Mouse (Mus musculus) MEL-GATA-1-ER (cell line): ENCODE results near the gene Klk7.

ENCODE experiments used
- DNase-seq: peaks from one replicate; pipeline ENCODE4 v3.0.0-alpha.2; 2012; ENCODE audit warnings: low read depth; ENCODE audit errors: extremely low read depth

Gene Klk7

DNA sequence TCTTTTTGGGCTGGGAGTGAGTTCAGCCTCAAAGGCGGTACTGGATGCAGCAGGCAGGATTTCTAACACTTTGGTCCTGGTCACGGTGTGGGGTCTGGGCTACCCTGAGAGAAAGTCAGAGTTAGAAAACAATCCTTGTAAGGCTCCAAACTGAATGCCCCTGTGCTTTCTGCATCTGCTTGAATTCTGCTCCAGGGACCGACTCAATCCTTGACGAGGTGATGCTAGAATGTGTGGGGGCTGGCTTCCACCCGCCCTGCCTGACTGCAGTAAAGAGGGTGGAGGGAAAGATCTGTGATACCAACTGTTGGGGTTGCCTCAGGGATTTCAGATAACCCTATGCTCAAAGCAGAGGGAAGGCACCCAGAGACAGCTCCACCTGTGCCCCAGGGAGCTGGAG lies at the start of gene Klk7:
Gene Klk7, plus strand, starts transcription at position 301 of the 400 bp plus-strand sequence.
- DNase-seq = no peak

DNA sequence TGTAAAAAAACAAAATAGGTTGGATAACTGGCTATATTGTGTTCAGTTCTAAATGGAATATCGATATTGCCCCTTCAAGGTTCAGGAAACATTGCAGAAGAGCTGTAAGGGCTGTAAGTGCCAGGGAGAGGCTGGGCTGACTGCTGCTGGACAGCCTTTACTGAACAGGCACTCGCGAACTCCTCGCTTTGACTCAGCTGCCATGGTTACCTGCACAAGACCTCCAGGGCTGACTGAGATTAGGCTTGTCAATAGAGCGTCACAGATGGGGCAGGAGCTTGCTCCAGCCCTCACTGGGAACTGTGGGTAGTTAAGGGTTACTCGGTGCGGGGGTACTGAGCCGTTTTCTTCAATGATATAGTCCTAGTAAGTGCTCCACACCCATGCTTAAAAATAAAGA lies 44.6 kb upstream of the Klk7 start:
- DNase-seq = no peak

DNA sequence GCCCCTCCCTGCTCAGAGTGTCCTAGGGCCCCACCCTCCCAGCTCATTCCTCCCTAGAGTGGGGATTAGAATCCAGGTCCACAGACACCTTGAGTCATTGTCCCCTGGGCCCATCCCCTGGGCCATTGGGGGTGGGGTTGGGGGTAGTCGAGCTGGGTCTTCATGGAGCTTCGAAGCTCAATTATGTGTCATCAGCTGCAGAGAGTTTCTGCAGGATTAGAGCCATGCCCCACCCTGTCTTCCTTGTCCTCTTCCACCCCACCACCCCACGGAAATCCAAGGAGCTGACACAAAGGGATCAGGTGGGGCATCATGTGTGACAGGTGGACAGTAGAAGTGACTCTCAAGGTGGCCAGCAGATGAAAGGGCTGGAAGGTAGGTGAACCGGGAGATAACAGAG lies 42.5 kb upstream of the Klk7 start, which contains the start of gene Klk12:
Gene Klk12, plus strand, starts transcription at position 301 of the 400 bp plus-strand sequence.
- no peak for DNase-seq

DNA sequence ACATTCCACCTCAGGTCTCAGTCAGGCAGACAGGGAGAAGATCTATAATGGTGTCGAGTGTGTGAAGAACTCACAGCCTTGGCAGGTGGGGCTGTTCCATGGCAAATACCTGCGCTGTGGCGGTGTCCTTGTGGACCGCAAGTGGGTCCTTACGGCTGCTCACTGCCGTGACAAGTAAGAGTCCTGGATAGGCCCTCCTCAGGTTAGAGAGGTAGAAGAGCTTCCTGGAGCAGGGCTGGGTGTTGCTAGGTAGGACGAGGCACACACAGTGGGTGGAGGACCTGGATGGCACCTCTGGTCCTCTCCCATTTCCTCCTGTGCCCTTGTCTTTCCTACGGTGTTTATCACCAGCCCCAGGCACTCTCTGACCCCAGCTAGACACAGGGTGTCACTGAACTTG lies 41.5 kb upstream of the Klk7 start:
- no peak for DNase-seq

DNA sequence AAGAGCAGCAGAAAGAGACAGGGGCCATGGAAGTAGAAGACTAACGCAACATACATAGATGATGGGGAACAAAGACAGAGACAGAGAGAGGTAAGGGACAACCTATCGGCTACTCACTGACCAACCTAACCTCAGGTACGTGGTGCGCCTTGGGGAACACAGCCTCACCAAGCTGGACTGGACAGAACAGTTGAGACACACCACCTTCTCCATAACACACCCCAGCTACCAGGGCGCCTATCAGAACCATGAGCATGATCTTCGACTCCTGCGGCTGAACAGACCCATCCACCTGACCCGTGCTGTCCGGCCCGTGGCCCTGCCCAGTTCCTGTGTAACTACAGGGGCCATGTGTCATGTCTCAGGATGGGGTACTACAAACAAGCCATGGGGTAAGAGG lies 40.4 kb upstream of the Klk7 start:
- no peak for DNase-seq

DNA sequence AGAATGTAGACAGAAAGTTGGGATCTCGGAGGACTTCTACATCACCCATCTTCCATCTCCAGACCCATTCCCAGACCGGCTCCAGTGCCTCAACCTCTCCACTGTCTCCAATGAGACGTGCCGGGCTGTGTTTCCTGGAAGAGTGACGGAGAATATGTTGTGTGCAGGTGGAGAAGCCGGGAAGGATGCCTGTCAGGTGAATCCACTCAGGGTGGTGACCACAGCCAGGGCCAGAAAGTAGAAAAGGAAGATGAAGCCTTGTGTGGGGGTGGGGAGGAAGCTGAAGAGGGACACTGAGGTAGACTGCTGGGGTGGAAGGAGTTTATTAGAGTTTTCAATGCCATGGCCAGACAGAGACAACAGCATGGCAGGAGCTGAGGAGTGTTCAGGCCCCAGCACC lies 39.2 kb upstream of the Klk7 start:
- DNase-seq = no peak

DNA sequence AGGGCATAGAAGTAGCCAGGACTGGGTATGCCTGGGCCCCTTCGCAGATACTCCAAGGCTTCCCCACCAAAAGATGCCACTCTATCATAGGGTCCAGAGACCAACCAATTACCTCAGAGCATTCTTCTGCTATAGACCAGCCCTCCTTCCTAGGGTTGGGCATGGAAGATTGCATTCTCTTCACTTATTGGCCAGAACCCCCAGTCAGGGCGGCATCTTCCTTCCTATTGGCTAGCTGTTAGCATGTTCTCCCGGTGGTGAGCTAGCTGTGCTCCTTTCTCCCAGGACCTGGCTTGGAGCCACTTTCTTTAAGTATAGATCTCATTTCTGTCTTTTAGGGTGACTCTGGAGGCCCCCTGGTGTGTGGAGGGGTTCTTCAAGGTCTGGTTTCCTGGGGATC lies 38.2 kb upstream of the Klk7 start:
- no peak for DNase-seq

DNA sequence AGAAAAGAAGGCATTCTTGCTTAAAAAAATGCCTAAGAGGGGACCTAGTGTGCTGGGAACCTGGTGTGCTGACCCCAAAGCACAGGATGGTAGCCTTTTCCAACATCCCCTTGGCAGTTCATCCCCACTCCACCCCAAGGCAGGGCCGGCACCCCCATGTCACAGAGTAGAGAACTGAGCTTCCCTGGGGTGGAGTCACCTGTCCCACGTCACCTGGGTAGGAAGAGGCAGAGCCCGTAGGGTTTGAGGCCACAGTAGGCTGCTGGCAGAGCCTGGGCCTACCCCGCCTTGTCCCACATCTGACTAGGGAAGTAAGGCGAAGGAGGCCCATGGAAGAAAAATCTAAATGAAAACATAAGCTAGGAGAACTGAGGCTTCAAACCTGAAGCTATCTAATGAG lies 36.7 kb upstream of the Klk7 start, which contains the start of gene Klk11:
Gene Klk11, plus strand, starts transcription at position 241 of the 400 bp plus-strand sequence.
- no peak for DNase-seq

DNA sequence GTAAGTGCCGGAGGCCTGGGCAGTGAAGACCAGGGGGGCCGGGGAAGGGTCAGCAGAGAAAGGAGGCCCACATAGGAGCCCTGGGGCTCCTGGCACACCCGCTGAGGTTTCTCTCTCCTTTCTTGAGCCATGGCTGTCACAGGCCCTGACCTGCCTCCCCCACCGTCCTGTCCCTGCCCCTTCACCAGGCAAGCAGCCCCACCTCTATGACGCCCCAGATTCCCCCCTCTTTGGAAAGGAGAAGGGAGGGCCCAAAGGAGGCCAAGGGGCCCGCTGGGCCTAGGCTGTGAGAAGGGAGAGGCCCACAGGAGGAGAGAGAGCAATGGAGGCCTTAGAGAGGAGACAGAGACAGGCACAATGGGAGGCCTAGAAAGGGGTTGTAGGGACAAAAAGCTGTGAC lies 36.3 kb upstream of the Klk7 start:
- no peak for DNase-seq

DNA sequence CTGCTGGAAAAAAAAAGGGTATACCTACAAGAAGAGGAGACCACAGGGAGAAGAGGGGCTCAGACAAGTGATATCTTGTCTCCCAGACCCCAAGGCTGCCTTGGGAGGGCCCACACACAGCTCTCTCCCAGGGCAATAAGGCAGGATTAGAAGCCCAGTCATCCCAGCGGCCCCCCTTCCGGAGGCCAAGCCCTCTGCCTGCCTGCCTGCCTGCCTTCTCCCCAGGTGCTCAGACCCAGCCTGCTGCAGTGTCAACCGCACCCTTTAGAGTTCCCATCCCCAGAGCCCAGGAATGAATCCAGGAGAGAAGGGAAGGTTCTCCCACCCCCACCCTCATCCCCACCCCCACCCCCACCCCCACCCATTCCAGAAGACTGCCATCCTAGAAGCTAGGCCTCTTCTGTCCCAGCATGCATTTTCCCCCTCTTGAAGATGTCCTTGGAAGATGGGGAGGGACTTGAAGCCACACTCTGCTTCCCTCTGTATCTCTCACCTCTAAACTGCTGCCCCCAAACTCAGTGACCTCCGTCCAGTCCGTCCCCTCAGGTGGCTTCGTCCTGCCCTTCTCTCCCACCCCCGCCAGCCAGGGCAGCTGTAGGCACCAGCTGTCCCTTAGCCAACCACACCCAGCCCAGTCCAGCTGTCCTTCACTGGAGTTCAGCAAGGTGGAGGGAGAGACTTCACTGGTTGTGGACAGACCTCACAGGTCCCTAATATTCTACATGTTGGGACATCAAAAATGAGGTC lies 35.6 kb upstream of the Klk7 start:
- no peak for DNase-seq

DNA sequence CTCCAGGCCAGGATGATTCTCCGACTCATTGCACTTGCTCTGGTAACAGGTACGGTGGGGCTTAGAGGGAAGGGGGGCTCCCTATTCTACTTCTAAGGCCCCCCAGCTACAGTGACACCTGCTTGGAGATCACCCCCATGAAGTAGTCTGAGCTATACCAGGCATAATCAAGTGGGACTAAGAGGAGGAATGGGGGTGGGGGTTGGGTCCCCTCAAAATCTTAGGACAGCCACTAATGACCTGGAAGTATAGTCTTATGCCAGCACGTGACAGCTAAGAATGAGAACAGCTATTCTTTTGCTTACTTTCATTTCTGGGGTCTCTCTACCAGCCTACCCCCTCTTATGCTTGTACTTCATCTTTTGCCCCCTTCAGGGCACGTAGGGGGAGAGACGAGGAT lies 34.6 kb upstream of the Klk7 start:
- DNase-seq = no peak

DNA sequence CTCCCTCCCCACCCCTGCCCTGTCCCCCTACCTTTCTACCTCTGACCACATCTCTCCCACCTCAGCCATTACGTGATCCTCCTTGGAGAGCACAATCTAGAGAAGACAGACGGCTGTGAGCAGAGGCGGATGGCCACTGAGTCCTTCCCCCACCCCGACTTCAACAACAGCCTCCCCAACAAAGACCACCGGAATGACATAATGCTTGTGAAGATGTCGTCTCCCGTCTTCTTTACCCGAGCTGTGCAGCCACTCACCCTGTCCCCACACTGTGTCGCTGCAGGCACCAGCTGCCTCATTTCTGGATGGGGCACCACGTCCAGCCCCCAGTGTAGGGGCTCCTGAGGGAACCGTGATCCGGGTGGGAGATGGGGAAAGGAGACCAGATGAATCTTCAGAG lies 33.7 kb upstream of the Klk7 start:
- no peak for DNase-seq

DNA sequence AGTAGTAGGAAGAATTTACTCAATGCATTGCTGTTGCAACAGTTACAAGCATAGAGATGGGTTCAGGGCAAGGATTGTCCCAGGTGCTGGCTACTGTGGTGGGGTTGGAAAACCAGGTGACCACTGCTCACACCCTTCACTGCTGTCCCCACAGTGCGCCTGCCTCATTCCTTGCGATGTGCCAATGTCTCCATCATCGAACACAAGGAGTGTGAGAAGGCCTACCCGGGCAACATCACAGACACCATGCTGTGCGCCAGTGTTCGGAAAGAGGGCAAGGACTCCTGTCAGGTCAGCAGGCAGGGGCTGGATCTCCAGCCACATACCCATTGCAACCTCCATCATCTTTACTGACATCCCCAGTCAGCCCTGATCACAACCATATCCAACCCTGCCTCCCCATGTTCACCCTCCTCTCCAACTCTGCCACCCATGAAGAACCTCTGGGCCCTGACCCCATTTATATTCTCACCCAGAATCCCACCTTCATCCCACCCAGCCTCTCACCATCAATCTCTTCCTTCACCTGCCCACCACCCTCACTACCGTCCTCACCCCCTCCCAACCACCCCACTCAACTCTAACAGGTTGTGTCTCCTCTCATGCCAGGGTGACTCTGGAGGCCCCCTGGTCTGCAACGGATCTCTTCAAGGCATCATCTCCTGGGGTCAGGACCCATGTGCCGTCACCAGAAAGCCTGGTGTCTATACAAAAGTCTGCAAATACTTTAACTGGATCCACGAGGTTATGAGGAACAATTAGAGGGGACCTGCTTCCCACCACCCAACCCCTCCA lies 32.7 kb upstream of the Klk7 start:
- DNase-seq = no peak

DNA sequence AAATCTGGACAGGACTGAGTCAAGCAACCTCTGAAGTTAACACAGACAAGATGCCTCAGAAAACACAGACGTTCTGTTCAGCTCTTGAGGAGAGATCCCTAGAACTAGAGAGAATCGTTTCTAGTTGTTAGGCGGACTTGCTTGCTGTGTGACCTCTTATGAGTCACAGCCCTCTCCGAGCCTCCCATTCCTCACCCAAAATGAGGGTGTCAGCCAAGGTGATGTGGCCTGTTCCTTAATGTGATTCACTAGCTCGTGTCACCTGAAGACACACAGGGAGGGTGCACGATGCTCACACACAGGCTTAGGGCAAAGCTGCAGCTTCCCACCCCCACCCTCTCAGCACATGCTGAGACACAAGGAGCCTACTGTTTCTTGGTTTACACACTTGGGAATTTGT lies 30.9 kb upstream of the Klk7 start:
- DNase-seq = no peak

DNA sequence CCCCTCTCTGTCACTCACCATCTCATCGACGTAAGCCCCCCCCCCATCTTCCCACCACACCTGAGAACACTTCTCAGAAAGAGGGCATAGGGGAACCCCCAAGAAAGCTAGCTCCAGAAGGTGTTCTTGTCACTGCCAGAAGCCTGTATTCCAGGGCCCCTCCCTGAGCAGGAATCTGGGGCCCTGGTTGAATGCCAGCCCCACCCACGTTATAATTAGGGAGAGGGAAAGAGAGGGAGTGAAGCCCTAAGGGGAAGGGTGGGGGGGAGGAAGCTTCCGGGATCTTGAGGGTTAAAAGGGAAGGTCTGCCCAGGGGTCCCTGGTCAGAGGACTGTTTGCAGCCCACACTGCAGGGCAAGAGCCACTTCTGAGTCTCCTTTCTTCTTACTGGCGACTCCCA lies 30.3 kb upstream of the Klk7 start, which contains the start of gene Klk10:
Gene Klk10, plus strand, starts transcription at position 290 of the 400 bp plus-strand sequence.
- DNase-seq = no peak

DNA sequence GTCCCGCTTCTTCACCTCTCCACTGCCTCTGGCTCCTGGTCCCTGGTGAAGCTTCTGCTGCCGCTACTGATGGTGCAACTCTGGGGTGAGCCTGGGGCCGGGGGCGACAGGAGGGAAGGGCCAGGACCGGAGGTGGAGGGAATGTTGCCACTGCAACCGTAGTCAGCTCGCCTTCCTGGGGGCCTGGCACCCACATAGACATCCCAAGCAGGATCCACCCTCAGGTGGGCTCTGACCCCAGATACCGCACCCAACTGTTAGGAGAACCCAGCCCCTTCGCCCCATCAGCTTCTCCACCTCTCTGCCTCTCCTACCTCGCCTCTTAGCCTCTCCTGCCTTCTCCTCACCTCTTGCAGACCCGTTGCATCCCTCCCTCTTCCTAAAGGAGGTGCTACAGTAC lies 29.6 kb upstream of the Klk7 start:
- DNase-seq = no peak

DNA sequence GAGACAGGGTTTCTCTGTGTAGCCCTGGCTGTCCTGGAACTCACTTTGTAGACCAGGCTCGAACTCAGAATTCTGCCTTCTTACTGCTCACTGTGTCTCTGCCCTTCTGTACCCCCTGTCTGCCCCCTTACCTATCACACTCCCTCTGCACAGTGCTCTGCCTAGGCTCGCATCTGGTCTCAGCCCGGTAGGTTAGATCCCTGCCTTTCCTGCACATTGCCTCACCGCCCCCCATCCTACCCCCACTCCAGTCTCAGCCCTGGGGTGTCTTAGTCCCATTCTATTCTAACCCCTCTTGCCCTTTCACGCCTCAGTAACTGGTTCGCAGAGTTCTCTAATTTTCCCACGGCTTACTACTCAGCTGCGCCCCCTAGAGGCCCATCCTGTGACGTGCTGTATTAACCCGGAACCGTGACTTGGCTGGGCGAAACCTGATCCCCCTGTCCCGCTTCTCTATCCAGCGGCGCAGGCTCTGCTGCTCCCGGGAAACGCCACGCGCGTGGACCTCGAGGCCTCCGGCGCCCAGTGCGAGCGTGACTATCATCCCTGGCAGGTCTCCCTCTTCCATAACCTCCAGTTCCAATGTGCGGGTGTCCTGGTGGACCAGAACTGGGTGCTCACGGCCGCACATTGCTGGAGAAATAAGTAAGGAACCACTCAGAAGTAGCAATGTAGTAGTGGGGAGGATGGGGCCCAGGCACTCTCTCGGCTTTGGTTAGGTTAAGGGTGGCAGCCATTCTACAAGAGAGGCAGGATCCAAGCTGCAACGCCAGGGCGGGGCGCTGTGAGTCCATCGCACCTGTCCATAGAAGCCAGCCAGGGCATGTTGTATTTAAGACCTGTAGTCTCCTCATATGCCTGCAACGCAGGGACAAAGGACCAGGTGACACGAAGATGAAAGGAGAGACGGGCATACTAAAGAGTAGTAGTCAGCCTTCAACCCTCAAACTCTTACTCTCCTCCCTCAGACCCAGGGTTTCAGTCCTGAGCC lies 28.5 kb upstream of the Klk7 start:
- DNase-seq = no peak

DNA sequence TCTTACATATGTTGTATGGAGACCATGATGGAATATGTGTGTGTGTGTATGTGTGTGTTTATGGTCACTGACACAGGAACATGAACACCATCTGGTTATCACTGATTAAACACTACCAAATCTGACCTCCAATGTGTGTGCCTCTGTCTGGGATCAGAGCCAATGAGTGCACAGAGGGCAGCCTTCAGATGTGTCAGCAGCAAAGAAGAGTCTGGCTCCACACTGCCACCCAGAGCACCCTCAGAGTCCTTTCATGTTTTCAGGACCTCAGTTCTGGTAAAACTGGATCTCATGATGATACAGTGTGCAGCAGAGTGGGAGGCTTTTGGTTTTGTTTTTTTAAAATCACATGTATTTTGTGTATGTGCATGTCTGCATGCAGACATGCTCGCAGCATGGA lies 25.8 kb upstream of the Klk7 start:
- no peak for DNase-seq

DNA sequence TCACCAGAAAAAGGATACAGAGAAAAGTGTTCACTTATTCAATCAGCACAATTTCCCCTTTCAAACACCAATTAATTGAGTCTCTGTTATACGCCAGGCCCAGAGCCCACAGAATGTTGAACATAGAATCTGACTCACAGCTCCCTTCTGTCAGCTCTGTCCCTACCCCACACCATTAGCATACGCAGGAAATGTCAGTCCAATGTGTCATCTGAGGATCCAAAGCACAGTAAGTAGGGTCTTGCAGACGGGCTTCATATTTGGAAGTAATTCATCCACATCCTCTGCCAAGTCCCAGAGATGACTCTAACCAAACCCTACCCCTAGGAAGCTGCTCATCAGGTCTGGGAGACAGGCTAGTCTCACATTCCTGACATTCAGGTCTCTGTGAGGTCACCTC lies 23.0 kb upstream of the Klk7 start:
- DNase-seq = no peak

DNA sequence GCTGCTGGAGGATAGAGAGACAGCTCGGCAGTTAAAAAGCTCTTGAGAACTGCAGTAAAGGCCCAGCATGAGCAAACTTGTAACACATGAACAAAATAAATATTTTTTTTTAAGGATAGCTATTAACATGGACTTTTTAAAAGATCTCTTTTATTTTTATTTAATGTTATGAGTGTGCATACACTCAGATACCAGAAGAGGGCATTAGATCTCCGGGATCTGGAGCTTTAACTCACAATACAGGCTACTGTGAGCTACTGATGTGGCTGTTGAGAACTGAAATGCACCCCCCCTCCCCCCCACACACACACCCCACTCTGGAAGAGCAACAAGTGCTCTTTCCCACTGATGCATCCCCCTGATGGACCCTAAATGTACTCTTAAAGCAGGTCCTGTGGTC lies 21.8 kb upstream of the Klk7 start:
- DNase-seq = no peak

DNA sequence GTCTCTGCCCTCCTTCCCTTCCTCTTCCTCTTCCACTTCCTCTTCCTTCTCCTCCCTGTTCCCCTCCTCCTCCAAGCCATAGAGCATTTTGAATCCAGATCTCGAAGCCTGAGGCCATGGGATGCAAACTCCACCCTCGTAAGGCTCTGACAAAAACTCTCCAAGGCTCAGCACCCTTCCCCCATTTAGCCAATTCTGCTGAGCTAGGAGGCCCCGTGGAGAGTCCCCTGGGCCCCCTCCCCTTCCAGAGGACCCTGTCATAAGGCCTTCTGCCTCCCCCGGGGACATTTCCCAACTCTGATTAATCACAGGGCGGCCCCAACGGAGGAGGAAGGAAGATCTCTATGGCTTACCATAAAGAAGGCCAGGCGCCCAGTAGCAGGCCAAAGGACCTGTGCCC lies 19.5 kb upstream of the Klk7 start, which contains the start of gene Klk9:
Gene Klk9, plus strand, starts transcription at position 301 of the 400 bp plus-strand sequence.
- DNase-seq = no peak
